Mouse (Mus musculus) megakaryocyte, embryonic 14.5 days (primary cell): ENCODE measurements around the gene Mvd. TPM values are rescaled to one million over a fixed set of nuclear protein-coding genes. Genes with fewer than 3 reads are reported as not detected.

Experiments
- H3K27me3 ChIP-seq: replicated peaks from 2 replicates; pipeline ENCODE3; 2012; ENCODE audit warnings: inconsistent platforms
- H3K36me3 ChIP-seq: replicated peaks from 2 replicates; pipeline ENCODE3; 2012; ENCODE audit warnings: low read length, inconsistent platforms, mixed read lengths
- H3K4me1 ChIP-seq: 2 replicates; pipeline ENCODE4 v1.6.1; 2012; ENCODE audit warnings: inconsistent platforms
- H3K4me3 ChIP-seq: replicated peaks from 2 replicates; pipeline ENCODE3; 2012; ENCODE audit warnings: moderate library complexity, mild to moderate bottlenecking, inconsistent platforms
- H3K9me3 ChIP-seq: 2 replicates; pipeline ENCODE4 v1.6.1; 2012; ENCODE audit warnings: inconsistent platforms
- FLI1 ChIP-seq: IDR thresholded peaks from 2 replicates; pipeline ENCODE4 v1.6.1; 2012; ENCODE audit warnings: low read length, inconsistent platforms, mixed read lengths
- GATA1 ChIP-seq: IDR thresholded peaks from 3 replicates; pipeline ENCODE4 v1.6.1; 2012; ENCODE audit warnings: mixed read lengths, low read length, inconsistent platforms, borderline replicate concordance
- polyA plus RNA-seq: library from polyadenylated mRNA; stranded (reverse); fragments of >175 nt; gene quantifications from 2 replicates; pipeline ENCODE4 v1.2.3, GENCODE M21; 2012; ENCODE audit warnings: low replicate concordance; ENCODE audit not compliant: insufficient read depth

The Mvd gene
- polyA plus RNA-seq, 1 experiment, result 142 TPM

- no peaks in the 10 kb centered on the region for H3K9me3 ChIP-seq
- TF ChIP-seq GATA1, result no peak
- TF ChIP-seq FLI1, result no peak
- H3K4me1 ChIP-seq, result peaks cover 96% of the 10 kb centered on the region
- H3K27me3 ChIP-seq, result no peaks in the 10 kb centered on the region
- H3K36me3 ChIP-seq, result peaks cover 91% of the 10 kb centered on the region
- no peak overlapping the region for H3K4me3 ChIP-seq
Measured at GRCm38 (mm10) chr8:122469965-122470364, 26.7 kb upstream of the Mvd start.

- Histone ChIP-seq H3K27me3 (no peaks in the 10 kb centered on the region), H3K4me3 (no peak overlapping the region), H3K4me1 (peaks cover 96% of the 10 kb centered on the region), H3K36me3 (peaks cover 93% of the 10 kb centered on the region), H3K9me3 (no peaks in the 10 kb centered on the region)
- no peak for TF ChIP-seq GATA1
- no peak for TF ChIP-seq FLI1
Measured at GRCm38 (mm10) chr8:122469407-122469806, 26.2 kb upstream of the Mvd start.

GRCm38 (mm10) chr8:122467816-122468215, 24.6 kb upstream of the Mvd start:
- TF ChIP-seq FLI1 (no peak), GATA1 (no peak)
- H3K4me3 ChIP-seq, result no peak overlapping the region
- no peaks in the 10 kb centered on the region for H3K9me3 ChIP-seq
- peaks cover 96% of the 10 kb centered on the region for H3K4me1 ChIP-seq
- peaks cover 79% of the 10 kb centered on the region for H3K36me3 ChIP-seq
- no peaks in the 10 kb centered on the region for H3K27me3 ChIP-seq

- Histone ChIP-seq H3K36me3 (peaks cover 52% of the 10 kb centered on the region), H3K27me3 (no peaks in the 10 kb centered on the region), H3K9me3 (no peaks in the 10 kb centered on the region), H3K4me1 (peaks cover 97% of the 10 kb centered on the region), H3K4me3 (peak overlapping the region; percentile 79)
- TF ChIP-seq GATA1 (no peak), FLI1 (no peak)
Measured at GRCm38 (mm10) chr8:122464985-122465384, 21.8 kb upstream of the Mvd start.

GRCm38 (mm10) chr8:122463651-122464640, 20.7 kb upstream of the Mvd start:
- Histone ChIP-seq H3K36me3 (peaks cover 42% of the 10 kb centered on the region), H3K4me1 (peaks cover 97% of the 10 kb centered on the region), H3K4me3 (peak overlapping the region; percentile 62), H3K27me3 (no peaks in the 10 kb centered on the region), H3K9me3 (no peaks in the 10 kb centered on the region)
- TF ChIP-seq FLI1, result no peak
- no peak for TF ChIP-seq GATA1

- peaks cover 6% of the 10 kb centered on the region for H3K27me3 ChIP-seq
- peak overlapping the region; percentile 7 for H3K4me3 ChIP-seq
- no peaks in the 10 kb centered on the region for H3K9me3 ChIP-seq
- peaks cover 91% of the 10 kb centered on the region for H3K4me1 ChIP-seq
- H3K36me3 ChIP-seq, result peaks cover 32% of the 10 kb centered on the region
- TF ChIP-seq FLI1, result no peak
- TF ChIP-seq GATA1, result no peak
Measured at GRCm38 (mm10) chr8:122462510-122462909, 19.3 kb upstream of the Mvd start.

GRCm38 (mm10) chr8:122461473-122462148, 18.4 kb upstream of the Mvd start:
- TF ChIP-seq GATA1 (no peak), FLI1 (no peak)
- Histone ChIP-seq H3K9me3 (no peaks in the 10 kb centered on the region), H3K27me3 (peaks cover 14% of the 10 kb centered on the region), H3K4me3 (peak overlapping the region; percentile 90), H3K4me1 (peaks cover 91% of the 10 kb centered on the region), H3K36me3 (peaks cover 32% of the 10 kb centered on the region)

GRCm38 (mm10) chr8:122460524-122461472, 17.6 kb upstream of the Mvd start, which contains the start of gene Snai3:
Gene Snai3, minus strand, starts transcription at chr8:122460733.
- Histone ChIP-seq H3K4me1 (peaks cover 91% of the 10 kb centered on the region), H3K36me3 (peaks cover 32% of the 10 kb centered on the region), H3K27me3 (peaks cover 20% of the 10 kb centered on the region), H3K4me3 (peak within 1 kb of the TSS; percentile 90), H3K9me3 (no peaks in the 10 kb centered on the region)
- no peak for TF ChIP-seq GATA1
- no peak for TF ChIP-seq FLI1

- Histone ChIP-seq H3K27me3 (peaks cover 22% of the 10 kb centered on the region), H3K36me3 (peaks cover 32% of the 10 kb centered on the region), H3K9me3 (no peaks in the 10 kb centered on the region), H3K4me3 (peak overlapping the region; percentile 90), H3K4me1 (peaks cover 90% of the 10 kb centered on the region)
- TF ChIP-seq GATA1 (no peak), FLI1 (no peak)
Measured at GRCm38 (mm10) chr8:122459990-122460389, 16.8 kb upstream of the Mvd start.
